Comparison of ENCODE assay signal across 15 mouse cellular contexts in the genomic region with DNA sequence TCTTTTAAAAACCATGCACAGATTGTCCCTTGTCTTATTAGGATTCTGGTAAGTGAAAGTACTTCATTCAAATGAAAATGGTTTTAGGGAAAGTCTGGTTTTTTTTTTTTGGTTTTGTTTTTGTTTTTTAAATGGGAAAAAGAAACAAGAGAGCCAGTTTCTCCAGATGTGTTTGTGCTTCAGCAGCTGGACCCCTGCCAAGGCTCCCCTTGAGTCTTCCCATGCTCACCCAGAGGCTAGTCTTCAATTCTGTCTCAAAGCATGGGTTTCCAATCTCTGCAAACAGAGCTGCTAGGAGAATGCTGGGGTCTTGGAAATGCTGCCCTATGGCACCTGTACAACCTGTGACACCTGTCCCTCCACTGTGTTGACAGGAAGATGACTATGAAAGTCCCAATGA. TPM values are rescaled to one million over a fixed set of nuclear protein-coding genes. Genes with fewer than 3 reads are reported as not detected.
"Had no signal": no experiment of that assay in that cellular context is flagged by ENCODE, and none has a peak within 500 bp of the region (broad histone marks: within the 10 kb centered on the region; RNA-seq: fewer than 3 reads in every experiment).

No protein-coding gene starts in this region.

- H3K4me3 ChIP-seq: intestine, embryonic 15.5 days; layer of hippocampus, adult 2 months; limb, embryonic 12.5 days; liver, embryonic 13.5 days; midbrain, embryonic 13.5 days had no signal

- DNase-seq: kidney, adult 18-20 months; kidney, postnatal 36 days; liver; liver, embryonic 13.5 days; liver, postnatal 0 days; right cerebral cortex, postnatal 25 days; thymus, adult 2 months; thymus, postnatal 25 days had no signal

- H3K27ac ChIP-seq: intestine, embryonic 15.5 days; layer of hippocampus, adult 2 months; limb, embryonic 12.5 days; liver, embryonic 13.5 days; midbrain, embryonic 13.5 days; stomach, postnatal 0 days had no signal

RNA-seq across cellular contexts. Expression of a gene that starts 27.8 kb away (rescaled TPM):
- total RNA-seq: layer of hippocampus, adult 2 months; layer of hippocampus, postnatal 10 days; left cerebral cortex, postnatal 36 days had no signal
